Mouse (Mus musculus) T-helper 1 cell (primary cell): Measurements from ENCODE around the gene Coq2.

Experiments
- in situ Hi-C: fragments of 300-600 bp; cut with MboI, MseI; formaldehyde crosslinking; loops from one replicate; pipeline ENCODE4 v1.15.1; 2025; ENCODE audit warnings: high pct_unique_total_duplicates

Gene Coq2

GRCm38 (mm10) chr5:100674711-100675376 is at the start of gene Coq2:
Coq2 (minus strand) TSS chr5:100675140.
- in situ Hi-C loops, result no loop called here

GRCm38 (mm10) chr5:100719235-100720088 is 44.5 kb upstream of the Coq2 start, which contains the start of gene Hpse:
Hpse (minus strand) TSS chr5:100719716.
- in situ Hi-C loops, result no loop called here

GRCm38 (mm10) chr5:100716762-100717161 is 41.8 kb upstream of the Coq2 start:
- in situ Hi-C loops, result no loop called here

GRCm38 (mm10) chr5:100711219-100711618 is 36.3 kb upstream of the Coq2 start:
- in situ Hi-C loops, result no loop called here

- in situ Hi-C loops, result no loop called here
These were observed 35.1 kb upstream of the Coq2 start for GRCm38 (mm10) chr5:100710012-100710411.

GRCm38 (mm10) chr5:100709035-100709434 is 34.1 kb upstream of the Coq2 start:
- in situ Hi-C loops, result no loop called here

GRCm38 (mm10) chr5:100706675-100707074 is 31.7 kb upstream of the Coq2 start:
- in situ Hi-C loops, result no loop called here

GRCm38 (mm10) chr5:100704272-100704671 is 29.3 kb upstream of the Coq2 start:
- in situ Hi-C loops, result no loop called here

GRCm38 (mm10) chr5:100702325-100702724 is 27.4 kb upstream of the Coq2 start:
- in situ Hi-C loops, result no loop called here

GRCm38 (mm10) chr5:100700861-100701620 is 26.1 kb upstream of the Coq2 start:
- in situ Hi-C loops, result no loop called here

- in situ Hi-C loops, result no loop called here
These were observed 22.9 kb upstream of the Coq2 start for GRCm38 (mm10) chr5:100697886-100698285.

GRCm38 (mm10) chr5:100697398-100697797 is 22.5 kb upstream of the Coq2 start:
- in situ Hi-C loops, result no loop called here

- in situ Hi-C loops, result loop anchor here (10.0 kb wide), 1 partner anchor 109 kb away; the partner anchor contains the start of genes Helq and Mrps18c
These were observed 10.7 kb upstream of the Coq2 start for GRCm38 (mm10) chr5:100685631-100686030.

GRCm38 (mm10) chr5:100680542-100680933 is 5.6 kb upstream of the Coq2 start:
- in situ Hi-C loops, result loop anchor here (10.0 kb wide), 1 partner anchor 114 kb away; the partner anchor contains the start of genes Helq and Mrps18c

GRCm38 (mm10) chr5:100679911-100680541 is 5.1 kb upstream of the Coq2 start:
- in situ Hi-C loops, result loop anchor here (10.0 kb wide), 1 partner anchor 115 kb away; the partner anchor contains the start of genes Helq and Mrps18c

- in situ Hi-C loops, result no loop called here
These were observed 1.0 kb downstream of the Coq2 start for GRCm38 (mm10) chr5:100673745-100674486.

GRCm38 (mm10) chr5:100672403-100672802 is 2.5 kb downstream of the Coq2 start:
- in situ Hi-C loops, result no loop called here

- in situ Hi-C loops, result no loop called here
These were observed 3.0 kb downstream of the Coq2 start for GRCm38 (mm10) chr5:100671897-100672296.

- in situ Hi-C loops, result no loop called here
These were observed 3.5 kb downstream of the Coq2 start for GRCm38 (mm10) chr5:100671398-100671797.

GRCm38 (mm10) chr5:100666965-100667364 is 8.0 kb downstream of the Coq2 start:
- in situ Hi-C loops, result loop anchor here (10.0 kb wide), 1 partner anchor 248 kb away; no protein-coding TSS in a partner anchor
